Mouse (Mus musculus): Measurements from ENCODE around the gene Mier1.

- TF ChIP-seq CTCF (IDR thresholded peaks at IDR 0.05; ENCODE audit: insufficient read depth, low read length) (no peak), POLR2A (IDR thresholded peaks at IDR 0.05; ENCODE audit: borderline replicate concordance, extremely low read depth, low read depth, low read length) (no peak)
Measured at GRCm38 (mm10) chr4:103200046-103200445, 85.9 kb downstream of the Mier1 start.
